Mouse (Mus musculus) midbrain, embryonic 11.5 days (tissue): ENCODE data around the gene Zfy1. TPM values are rescaled to one million over a fixed set of nuclear protein-coding genes. Genes with fewer than 3 reads are reported as not detected.
"Not testable (repeated sequence)": the region's sequence is repeated elsewhere in the genome, so short reads cannot be mapped to it uniquely, and the experiment has no call there.

Source experiments
- ATAC-seq: fragments of 200-750 bp; cut with Nextera tagmentation; 2 replicates; pipeline ENCODE4 v1.8.0; 2017; ENCODE audit warnings: moderate TSS enrichment, moderate library complexity; ENCODE audit not compliant: low FRiP score
- DNase-seq: peaks from one replicate; pipeline ENCODE4 v3.0.0; 2015; ENCODE audit warnings: low spot score; ENCODE audit errors: missing footprints
- H3K27ac ChIP-seq: fragments of 300-500 bp; sonication (generic); 2 replicates; pipeline ENCODE4 v1.5.1; 2014; ENCODE audit warnings: low read depth, low read length
- H3K27me3 ChIP-seq: fragments of 300-500 bp; sonication (generic); 2 replicates; pipeline ENCODE4 v1.6.1; 2014; ENCODE audit warnings: mild to moderate bottlenecking, low read length, moderate library complexity, mixed read lengths; ENCODE audit not compliant: control insufficient read depth, insufficient read depth
- H3K36me3 ChIP-seq: fragments of 300-500 bp; sonication (generic); 2 replicates; pipeline ENCODE4 v1.6.1; 2014; ENCODE audit warnings: mild to moderate bottlenecking, low read length, moderate library complexity, mixed read lengths; ENCODE audit not compliant: control insufficient read depth, insufficient read depth
- H3K4me1 ChIP-seq: fragments of 300-500 bp; sonication (generic); 2 replicates; pipeline ENCODE4 v1.6.1; 2014; ENCODE audit warnings: low read length; ENCODE audit not compliant: control insufficient read depth, insufficient read depth
- H3K4me2 ChIP-seq: fragments of 300-500 bp; sonication (generic); 2 replicates; pipeline ENCODE4 v1.6.1; 2014; ENCODE audit warnings: mild to moderate bottlenecking, moderate library complexity
- H3K4me3 ChIP-seq: fragments of 300-500 bp; sonication (generic); 2 replicates; pipeline ENCODE4 v1.5.1; 2014; ENCODE audit warnings: low read depth, low read length
- H3K9ac ChIP-seq: fragments of 300-500 bp; sonication (generic); 2 replicates; pipeline ENCODE4 v1.6.1; 2014; ENCODE audit warnings: low read length
- H3K9me3 ChIP-seq: fragments of 300-500 bp; sonication (generic); 2 replicates; pipeline ENCODE4 v1.6.1; 2016; ENCODE audit warnings: low read length; ENCODE audit not compliant: control insufficient read depth
- WGBS: fragments of 180-500 bp; shearing (Covaris S2); extraction: QIAGEN DNeasy Blood & Tissue Kit; methylation state at CpG from one replicate; pipeline ENCODE4 v1.1.7; 2014; 5-methylcytosine and 5-hydroxymethylcytosine counted together
- polyA plus RNA-seq: library from polyadenylated mRNA; unstranded; fragments of >200 nt; fragmentation: Nextera tagmentation; extraction: Ambion mirVana; gene quantifications from 2 replicates; pipeline ENCODE4 v1.2.1, GENCODE M21; 2014

The Zfy1 gene
- polyA plus RNA-seq, result not detected in 2 replicates

- not testable (repeated sequence) for H3K9me3 ChIP-seq, H3K27me3 ChIP-seq, H3K4me1 ChIP-seq, H3K4me2 ChIP-seq, H3K4me3 ChIP-seq, H3K9ac ChIP-seq, DNase-seq, ATAC-seq, H3K36me3 ChIP-seq, H3K27ac ChIP-seq
- no CpG with 5 or more reads among the region's 11 CpGs for WGBS
Observed at GRCm38 (mm10) chrY:797309-797708, at the start of gene Zfy1. Zfy1 (minus strand) TSS chrY:797409.

GRCm38 (mm10) chrY:818396-818795, 21.2 kb upstream of the Zfy1 start, which contains the start of gene Uba1y:
Uba1y (plus strand) TSS chrY:818649.
- no peaks in the 10 kb centered on the region for H3K9me3 ChIP-seq
- H3K4me1 ChIP-seq, result no peaks in the 10 kb centered on the region
- WGBS, result 89% methylated on average over 7 of the region's 15 CpGs
- DNase-seq (no peak), ATAC-seq (no peak)
- H3K4me2 ChIP-seq, result no peak within 1 kb of the TSS
- no peak within 1 kb of the TSS for H3K27ac ChIP-seq
- no peaks in the 10 kb centered on the region for H3K36me3 ChIP-seq
- no peak within 1 kb of the TSS for H3K9ac ChIP-seq
- no peaks in the 10 kb centered on the region for H3K27me3 ChIP-seq
- no peak within 1 kb of the TSS for H3K4me3 ChIP-seq

GRCm38 (mm10) chrY:808991-809661, 11.9 kb upstream of the Zfy1 start:
- Histone ChIP-seq H3K4me3 (no peak overlapping the region), H3K27me3 (no peaks in the 10 kb centered on the region), H3K4me2 (peak overlapping the region; percentile 32), H3K9ac (peak overlapping the region; percentile 16; the same call in 1 of the 2 replicates), H3K27ac (no peak overlapping the region; the same call in 1 of the 2 replicates), H3K4me1 (no peaks in the 10 kb centered on the region), H3K9me3 (no peaks in the 10 kb centered on the region), H3K36me3 (no peaks in the 10 kb centered on the region)
- DNase-seq (peak; percentile 85), ATAC-seq (peak; percentile 99)
- 0% methylated on average over 12 of the region's 15 CpGs for WGBS

Other genes starting within 250 kb of the Zfy1 start
- not detected in 2 replicates for gene Uba1y, start 21.2 kb upstream of the Zfy1 start, polyA plus RNA-seq
- gene Kdm5d, start 100.4 kb upstream of the Zfy1 start, polyA plus RNA-seq, result 13.3 and 18.6 TPM in 2 replicates
- gene Eif2s3y, start 213.1 kb upstream of the Zfy1 start, polyA plus RNA-seq, result 28.2 and 30.9 TPM in 2 replicates